Mouse (Mus musculus): ENCODE measurements at regions not wholly inside any gene's neighbourhood (a gene's known extent, or its start where the extent isn't known, plus 50 kb on each side); places are given as distances from the start of the nearest gene placed in this dataset.

GRCm38 (mm10) chrX:96042193-96042592 lies 53.6 kb upstream of the Msn start:
- H3K27ac ChIP-seq (replicated peaks): no peak overlapping the region
- DNase-seq (ENCODE audit: low spot score): no peak
- no peak for ATAC-seq (ENCODE audit: low FRiP score, low TSS enrichment)
- no peak overlapping the region for H3K9ac ChIP-seq (ENCODE audit: low read length)
- no peaks in the 10 kb centered on the region for H3K4me1 ChIP-seq (replicated peaks; ENCODE audit: control insufficient read depth, insufficient read depth)
- H3K4me3 ChIP-seq (ENCODE audit: low read depth, low read length): no peak overlapping the region
- TF ChIP-seq EP300 (optimal IDR thresholded peaks at IDR 0.05) (no peak), CTCF (IDR thresholded peaks at IDR 0.05; ENCODE audit: low read depth) (no peak)
- H3K36me3 ChIP-seq (ENCODE audit: control insufficient read depth, insufficient read depth, low read length): no peaks in the 10 kb centered on the region
- no peaks in the 10 kb centered on the region for H3K27me3 ChIP-seq (ENCODE audit: control insufficient read depth, insufficient read depth, low read length)
- H3K9me3 ChIP-seq (ENCODE audit: control insufficient read depth, low read length): no peaks in the 10 kb centered on the region
- 40% methylated on average over 3 of the region's 3 CpGs for WGBS
- no peak overlapping the region for H3K4me2 ChIP-seq (replicated peaks; ENCODE audit: low read depth)

All from stomach, postnatal 0 days (tissue).